Mouse (Mus musculus): ENCODE measurements around the gene Gm3435. TPM values are rescaled to one million over a fixed set of nuclear protein-coding genes. Genes with fewer than 3 reads are reported as not detected.
"Not testable (repeated sequence)": the region's sequence is repeated elsewhere in the genome, so short reads cannot be mapped to it uniquely, and the experiment has no call there.

The Gm3435 gene
- polyA plus RNA-seq (2014; fragmentation: Nextera tagmentation; extraction: Ambion mirVana), result 4.5 and 4.8 TPM in 2 replicates

GRCm38 (mm10) chr17:15009706-15010413, at the start of gene Gm3435:
Gm3435 (plus strand) TSS chr17:15010176.
- H3K9ac ChIP-seq (ENCODE audit: low read length); H3K4me2 ChIP-seq (ENCODE audit: low read length); H3K4me1 ChIP-seq (ENCODE audit: control insufficient read depth in 2 of 2, insufficient read depth in 2 of 2, low read length in 2 of 2); H3K9me3 ChIP-seq (ENCODE audit: control insufficient read depth, low read length); H3K27ac ChIP-seq (replicated peaks in 1 of 2; ENCODE audit: control insufficient read depth in 1 of 2, insufficient read depth in 1 of 2, low read depth in 2 of 2, low read length in 2 of 2); H3K36me3 ChIP-seq (ENCODE audit: control insufficient read depth, insufficient read depth, low read length); H3K27me3 ChIP-seq (ENCODE audit: control insufficient read depth, insufficient read depth, low read length); H3K4me3 ChIP-seq (ENCODE audit: control insufficient read depth in 1 of 2, insufficient read depth in 1 of 2, low read depth in 1 of 2, low read length in 2 of 2): not testable (repeated sequence)
- WGBS, result no CpG with 5 or more reads among the region's 60 CpGs
- ATAC-seq (ENCODE audit: insufficient number of reproducible peaks, insufficient read depth, low FRiP score, low read depth), result peak; percentile 97

DNA sequence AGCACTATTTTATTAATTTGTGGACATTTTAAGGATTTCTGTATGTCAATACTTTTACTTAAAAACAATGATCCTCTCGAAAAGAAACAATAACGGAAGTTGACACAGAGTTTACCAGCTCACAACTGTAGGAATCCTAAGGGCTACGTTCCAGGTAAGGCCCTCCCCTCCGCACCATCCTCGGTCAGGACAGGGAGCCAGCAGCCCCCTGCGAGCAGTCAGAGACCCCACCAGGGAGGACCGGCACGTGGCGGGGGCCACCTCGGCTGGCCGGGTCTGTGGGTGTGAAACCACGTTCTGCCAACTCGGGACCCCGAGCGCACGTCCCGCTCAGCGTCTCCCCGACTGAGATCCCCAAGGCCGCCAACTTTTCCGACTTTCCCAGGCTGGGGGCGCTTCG, 49.5 kb upstream of the Gm3435 start:
- no peaks in the 10 kb centered on the region for H3K27me3 ChIP-seq (ENCODE audit: control insufficient read depth, insufficient read depth, low read length)
- under 1% methylated on average over 19 of the region's 23 CpGs for WGBS
- H3K9ac ChIP-seq (ENCODE audit: low read length), result peak overlapping the region; percentile 82
- H3K4me2 ChIP-seq (ENCODE audit: low read length), result peak overlapping the region; percentile 94
- no peak; the same call in 1 of the 2 replicates for ATAC-seq (ENCODE audit: insufficient number of reproducible peaks, insufficient read depth, low FRiP score, low read depth)
- peaks cover 22% of the 10 kb centered on the region for H3K36me3 ChIP-seq (ENCODE audit: control insufficient read depth, insufficient read depth, low read length)
- peaks cover 2 to 7% of the 10 kb centered on the region in 2 experiments; a peak in 3 of 4 replicates for H3K4me1 ChIP-seq (ENCODE audit: control insufficient read depth in 2 of 2, insufficient read depth in 2 of 2, low read length in 2 of 2)
- no peaks in the 10 kb centered on the region for H3K9me3 ChIP-seq (ENCODE audit: control insufficient read depth, low read length)
- H3K27ac ChIP-seq (replicated peaks in 1 of 2; ENCODE audit: control insufficient read depth in 1 of 2, insufficient read depth in 1 of 2, low read depth in 2 of 2, low read length in 2 of 2), result peak overlapping the region; percentile 64 to 71; a peak in 3 of 4 replicates
- peak overlapping the region; percentile 69 to 94 for H3K4me3 ChIP-seq (ENCODE audit: control insufficient read depth in 1 of 2, insufficient read depth in 1 of 2, low read depth in 1 of 2, low read length in 2 of 2)

DNA sequence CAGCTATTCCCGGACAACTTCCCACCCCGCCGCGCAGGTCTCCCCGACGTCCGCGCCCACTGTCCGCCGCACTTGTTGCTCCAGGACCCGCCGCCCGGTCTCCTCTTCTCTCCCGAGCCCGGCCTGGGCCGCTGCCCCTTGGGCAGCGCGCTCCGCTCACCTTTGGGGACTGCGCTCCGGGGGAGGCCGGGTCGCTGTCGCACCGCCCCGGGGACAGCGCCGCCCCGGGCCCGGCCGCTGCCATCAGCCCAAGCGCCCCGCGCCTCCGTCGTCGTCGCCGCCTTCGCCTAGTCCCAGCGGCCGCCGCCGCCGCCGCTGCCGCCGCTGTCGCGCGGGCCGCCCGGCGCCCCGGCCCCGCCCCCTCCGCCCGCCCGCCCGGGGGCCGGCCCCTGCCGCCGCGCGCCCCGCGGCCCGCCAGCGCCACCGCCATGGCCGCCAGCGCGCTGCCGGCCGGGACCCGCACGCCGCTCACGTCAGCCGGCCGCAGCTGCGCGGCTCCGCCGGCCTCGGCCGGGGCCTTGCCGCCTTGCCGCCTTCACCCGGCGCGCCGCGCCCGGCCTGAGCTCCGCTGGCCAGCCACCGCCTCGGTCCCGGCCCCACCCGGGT, 48.9 kb upstream of the Gm3435 start, which contains the start of gene Phf10:
Gene Phf10 (minus strand): TSS at position 323 of the 606 bp plus-strand sequence.
- H3K27me3 ChIP-seq (ENCODE audit: control insufficient read depth, insufficient read depth, low read length); H3K9me3 ChIP-seq (ENCODE audit: control insufficient read depth, low read length); H3K4me1 ChIP-seq (ENCODE audit: control insufficient read depth in 2 of 2, insufficient read depth in 2 of 2, low read length in 2 of 2): not testable (repeated sequence)
- H3K4me2 ChIP-seq (ENCODE audit: low read length), result peak within 1 kb of the TSS; percentile 94
- peak within 1 kb of the TSS; percentile 69 to 94 for H3K4me3 ChIP-seq (ENCODE audit: control insufficient read depth in 1 of 2, insufficient read depth in 1 of 2, low read depth in 1 of 2, low read length in 2 of 2)
- H3K9ac ChIP-seq (ENCODE audit: low read length), result peak within 1 kb of the TSS; percentile 82
- peak; percentile 82 for ATAC-seq (ENCODE audit: insufficient number of reproducible peaks, insufficient read depth, low FRiP score, low read depth)
- peak within 1 kb of the TSS; percentile 64 to 71 for H3K27ac ChIP-seq (replicated peaks in 1 of 2; ENCODE audit: control insufficient read depth in 1 of 2, insufficient read depth in 1 of 2, low read depth in 2 of 2, low read length in 2 of 2)
- H3K36me3 ChIP-seq (ENCODE audit: control insufficient read depth, insufficient read depth, low read length), result peaks cover 21% of the 10 kb centered on the region
- 0% methylated on average over 32 of the region's 100 CpGs for WGBS

- not testable (repeated sequence) for H3K4me1 ChIP-seq (ENCODE audit: control insufficient read depth in 2 of 2, insufficient read depth in 2 of 2, low read length in 2 of 2); H3K4me3 ChIP-seq (ENCODE audit: control insufficient read depth in 1 of 2, insufficient read depth in 1 of 2, low read depth in 1 of 2, low read length in 2 of 2); H3K27me3 ChIP-seq (ENCODE audit: control insufficient read depth, insufficient read depth, low read length); H3K9me3 ChIP-seq (ENCODE audit: control insufficient read depth, low read length); H3K4me2 ChIP-seq (ENCODE audit: low read length); H3K27ac ChIP-seq (replicated peaks in 1 of 2; ENCODE audit: control insufficient read depth in 1 of 2, insufficient read depth in 1 of 2, low read depth in 2 of 2, low read length in 2 of 2); H3K9ac ChIP-seq (ENCODE audit: low read length)
- peak; percentile 87 for ATAC-seq (ENCODE audit: insufficient number of reproducible peaks, insufficient read depth, low FRiP score, low read depth)
- H3K36me3 ChIP-seq (ENCODE audit: control insufficient read depth, insufficient read depth, low read length), result peaks cover 18% of the 10 kb centered on the region
- no CpG with 5 or more reads among the region's 44 CpGs for WGBS
Measured at GRCm38 (mm10) chr17:14961557-14962154, 48.3 kb upstream of the Gm3435 start.

GRCm38 (mm10) chr17:14968373-14968913, 41.5 kb upstream of the Gm3435 start:
- H3K27ac ChIP-seq (replicated peaks in 1 of 2; ENCODE audit: control insufficient read depth in 1 of 2, insufficient read depth in 1 of 2, low read depth in 2 of 2, low read length in 2 of 2); ATAC-seq (ENCODE audit: insufficient number of reproducible peaks, insufficient read depth, low FRiP score, low read depth); H3K4me3 ChIP-seq (ENCODE audit: control insufficient read depth in 1 of 2, insufficient read depth in 1 of 2, low read depth in 1 of 2, low read length in 2 of 2); H3K4me1 ChIP-seq (ENCODE audit: control insufficient read depth in 2 of 2, insufficient read depth in 2 of 2, low read length in 2 of 2); H3K9me3 ChIP-seq (ENCODE audit: control insufficient read depth, low read length); H3K9ac ChIP-seq (ENCODE audit: low read length); H3K4me2 ChIP-seq (ENCODE audit: low read length); H3K36me3 ChIP-seq (ENCODE audit: control insufficient read depth, insufficient read depth, low read length); H3K27me3 ChIP-seq (ENCODE audit: control insufficient read depth, insufficient read depth, low read length): not testable (repeated sequence)
- WGBS, result no CpG with 5 or more reads among the region's 6 CpGs

GRCm38 (mm10) chr17:14977718-14978361, 32.1 kb upstream of the Gm3435 start:
- H3K27me3 ChIP-seq (ENCODE audit: control insufficient read depth, insufficient read depth, low read length); H3K4me3 ChIP-seq (ENCODE audit: control insufficient read depth in 1 of 2, insufficient read depth in 1 of 2, low read depth in 1 of 2, low read length in 2 of 2); H3K36me3 ChIP-seq (ENCODE audit: control insufficient read depth, insufficient read depth, low read length); H3K9ac ChIP-seq (ENCODE audit: low read length); H3K4me1 ChIP-seq (ENCODE audit: control insufficient read depth in 2 of 2, insufficient read depth in 2 of 2, low read length in 2 of 2); ATAC-seq (ENCODE audit: insufficient number of reproducible peaks, insufficient read depth, low FRiP score, low read depth); H3K27ac ChIP-seq (replicated peaks in 1 of 2; ENCODE audit: control insufficient read depth in 1 of 2, insufficient read depth in 1 of 2, low read depth in 2 of 2, low read length in 2 of 2); H3K9me3 ChIP-seq (ENCODE audit: control insufficient read depth, low read length): not testable (repeated sequence)
- H3K4me2 ChIP-seq (ENCODE audit: low read length), result peak overlapping the region; percentile 35; the same call in 1 of the 2 replicates
- WGBS, result 4% methylated on average over 4 of the region's 7 CpGs

DNA sequence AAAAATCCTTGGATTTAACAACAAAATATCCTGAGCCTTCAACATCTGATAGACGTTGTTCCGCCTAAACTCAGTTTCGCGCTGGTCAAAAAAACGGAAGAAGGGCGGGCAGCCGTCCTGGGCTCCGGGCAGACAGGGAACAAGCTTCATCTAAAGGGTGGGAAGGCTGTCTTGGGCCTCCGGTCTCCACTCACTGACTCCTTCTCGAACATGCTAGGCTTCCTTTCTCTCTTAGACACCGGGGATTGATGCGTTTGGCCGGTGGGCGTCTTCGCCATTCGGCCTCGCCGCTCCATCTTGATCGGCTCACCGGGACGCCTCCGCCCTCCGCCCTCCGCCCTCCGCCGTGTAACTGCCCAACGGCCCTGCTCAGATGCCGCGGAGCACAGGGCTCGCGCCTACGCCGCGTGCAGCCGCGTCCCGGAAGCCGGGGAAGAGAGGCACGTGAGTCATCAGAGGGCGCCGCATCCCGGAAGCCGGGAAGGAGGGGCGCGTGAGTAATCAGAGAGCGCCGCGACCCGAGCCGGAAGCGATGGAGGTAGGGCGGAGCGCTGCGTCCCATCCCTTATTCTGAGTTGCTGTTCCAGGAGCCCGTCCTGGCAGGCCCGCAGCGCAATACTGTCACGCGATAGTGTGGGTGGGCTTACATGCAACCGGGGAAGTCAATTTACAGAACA, 31.5 kb upstream of the Gm3435 start, which contains the start of the genes 9030025P20Rik and Gm3417:
Gene 9030025P20Rik (plus strand): TSS at position 107 of the 677 bp plus-strand sequence.
Gene Gm3417 (minus strand): TSS at position 429 of the 677 bp plus-strand sequence.
- not testable (repeated sequence) for H3K27ac ChIP-seq (replicated peaks in 1 of 2; ENCODE audit: control insufficient read depth in 1 of 2, insufficient read depth in 1 of 2, low read depth in 2 of 2, low read length in 2 of 2); H3K27me3 ChIP-seq (ENCODE audit: control insufficient read depth, insufficient read depth, low read length); H3K9ac ChIP-seq (ENCODE audit: low read length); H3K4me3 ChIP-seq (ENCODE audit: control insufficient read depth in 1 of 2, insufficient read depth in 1 of 2, low read depth in 1 of 2, low read length in 2 of 2); H3K4me1 ChIP-seq (ENCODE audit: control insufficient read depth in 2 of 2, insufficient read depth in 2 of 2, low read length in 2 of 2); H3K9me3 ChIP-seq (ENCODE audit: control insufficient read depth, low read length); H3K36me3 ChIP-seq (ENCODE audit: control insufficient read depth, insufficient read depth, low read length)
- ATAC-seq (ENCODE audit: insufficient number of reproducible peaks, insufficient read depth, low FRiP score, low read depth), result peak; percentile 98
- no CpG with 5 or more reads among the region's 60 CpGs for WGBS
- H3K4me2 ChIP-seq (ENCODE audit: low read length), result peak within 1 kb of the TSS; percentile 35; the same call in 1 of the 2 replicates
